Mouse (Mus musculus): ENCODE data around the gene Soat2. TPM values are rescaled to one million over a fixed set of nuclear protein-coding genes. Genes with fewer than 3 reads are reported as not detected.

Gene Soat2
- polyA plus RNA-seq, 1 experiment, result 0.14 TPM

DNA sequence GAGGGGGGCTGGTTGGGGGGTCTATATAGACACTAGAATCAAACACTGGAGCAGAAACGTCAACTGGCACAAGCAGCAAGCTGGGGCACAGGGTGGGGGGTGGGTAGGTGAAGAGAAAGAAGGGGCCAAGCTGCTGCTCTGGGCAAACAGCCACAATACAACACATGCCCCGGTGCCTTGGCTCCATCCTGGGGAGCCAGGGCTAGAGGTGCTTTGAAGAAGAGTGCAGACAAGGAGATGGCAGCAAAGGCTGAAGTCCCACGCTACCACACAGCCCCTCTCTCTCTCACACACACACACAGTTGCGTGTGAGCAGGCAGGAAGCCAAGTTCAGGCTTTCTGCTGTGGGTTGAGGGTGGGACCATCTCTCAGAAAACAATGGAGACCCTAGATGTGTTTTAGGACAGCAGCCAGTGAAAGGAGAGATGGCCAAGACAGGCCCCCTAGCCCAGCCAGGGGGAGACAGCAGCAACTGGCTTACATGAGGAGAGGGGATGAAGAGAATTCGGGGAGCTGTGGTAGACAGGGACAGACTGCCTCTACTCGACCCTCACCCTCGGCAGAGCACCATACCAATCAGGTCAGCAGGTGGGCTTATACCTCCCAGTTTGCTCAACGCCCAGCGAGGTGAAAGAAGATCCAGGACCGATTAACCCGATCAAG lies 33.4 kb upstream of the Soat2 start:
- H3K4me3 ChIP-seq (ENCODE audit: control insufficient read depth, low read depth, low read length), result peak overlapping the region; percentile 68
- H3K4me1 ChIP-seq (ENCODE audit: control insufficient read depth, insufficient read depth, low read length), result peaks cover 3% of the 10 kb centered on the region
- no peak overlapping the region for H3K27ac ChIP-seq (ENCODE audit: control insufficient read depth, insufficient read depth, low read depth, low read length)
- no peaks in the 10 kb centered on the region for H3K27me3 ChIP-seq (ENCODE audit: control insufficient read depth, insufficient read depth, low read length)
- no peaks in the 10 kb centered on the region for H3K36me3 ChIP-seq (ENCODE audit: control insufficient read depth, insufficient read depth, low read length)
- TF ChIP-seq POLR2A (IDR thresholded peaks at IDR 0.05; ENCODE audit: control insufficient read depth, low read depth, low read length), result no peak; the same call in 1 of the 2 replicates
- peak; percentile 6; the same call in 1 of the 2 replicates for TF ChIP-seq CTCF (IDR thresholded peaks at IDR 0.05; ENCODE audit: control insufficient read depth, insufficient read depth, insufficient replicate concordance, low read depth, low read length)

DNA sequence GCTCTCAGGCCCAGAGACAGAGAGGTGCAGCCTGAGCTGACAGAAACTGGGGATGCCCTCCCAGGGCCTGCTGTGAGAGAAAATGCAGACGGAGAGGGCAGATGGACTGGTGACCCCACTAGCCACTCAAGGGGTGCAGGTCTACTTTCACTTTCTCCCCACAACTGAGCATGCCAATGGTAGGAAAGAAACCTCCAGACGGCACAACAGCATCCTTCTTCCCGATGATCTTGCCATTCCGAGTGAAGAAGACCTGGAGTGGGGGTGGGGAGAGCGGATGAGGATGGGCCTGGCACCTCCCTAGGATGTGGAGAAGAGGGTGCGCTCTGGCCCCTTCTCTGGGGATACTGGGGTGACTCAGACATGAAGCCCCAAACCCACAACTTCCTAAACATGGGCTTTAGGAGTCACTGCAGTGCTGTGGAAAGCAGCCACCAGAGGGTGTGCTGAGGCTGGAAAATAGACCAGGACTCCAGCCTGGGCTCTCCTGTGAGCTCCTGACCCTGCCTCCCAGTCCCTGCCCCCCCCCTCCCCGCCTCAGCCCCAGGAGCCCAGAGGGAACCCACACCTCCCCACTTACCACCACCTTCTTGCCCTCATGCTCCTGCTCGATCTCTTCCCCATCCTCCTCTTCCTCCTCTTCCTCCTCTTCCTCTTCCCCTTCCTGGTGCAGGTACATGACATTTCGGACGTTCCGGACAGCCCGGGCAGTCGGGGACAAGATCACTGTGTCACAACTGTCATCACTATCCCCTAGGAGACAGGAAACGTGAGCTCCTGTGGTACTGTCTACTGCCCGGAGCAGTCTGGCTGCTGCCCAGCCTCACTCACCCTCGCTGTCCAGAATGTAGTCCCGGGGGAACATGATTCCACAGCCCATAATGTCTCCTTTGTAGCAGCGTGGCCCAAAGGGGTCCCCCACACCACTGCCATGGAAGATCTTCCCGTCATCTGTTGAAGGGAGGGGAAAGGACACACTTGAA lies 32.6 kb upstream of the Soat2 start:
- Histone ChIP-seq H3K4me3 (ENCODE audit: control insufficient read depth, low read depth, low read length) (peak overlapping the region; percentile 68), H3K36me3 (ENCODE audit: control insufficient read depth, insufficient read depth, low read length) (no peaks in the 10 kb centered on the region), H3K27me3 (ENCODE audit: control insufficient read depth, insufficient read depth, low read length) (no peaks in the 10 kb centered on the region), H3K4me1 (ENCODE audit: control insufficient read depth, insufficient read depth, low read length) (peaks cover 3% of the 10 kb centered on the region), H3K27ac (ENCODE audit: control insufficient read depth, insufficient read depth, low read depth, low read length) (no peak overlapping the region)
- peak; percentile 25; the same call in 1 of the 2 replicates for TF ChIP-seq CTCF (IDR thresholded peaks at IDR 0.05; ENCODE audit: control insufficient read depth, insufficient read depth, insufficient replicate concordance, low read depth, low read length)
- no peak for TF ChIP-seq POLR2A (IDR thresholded peaks at IDR 0.05; ENCODE audit: control insufficient read depth, low read depth, low read length)

DNA sequence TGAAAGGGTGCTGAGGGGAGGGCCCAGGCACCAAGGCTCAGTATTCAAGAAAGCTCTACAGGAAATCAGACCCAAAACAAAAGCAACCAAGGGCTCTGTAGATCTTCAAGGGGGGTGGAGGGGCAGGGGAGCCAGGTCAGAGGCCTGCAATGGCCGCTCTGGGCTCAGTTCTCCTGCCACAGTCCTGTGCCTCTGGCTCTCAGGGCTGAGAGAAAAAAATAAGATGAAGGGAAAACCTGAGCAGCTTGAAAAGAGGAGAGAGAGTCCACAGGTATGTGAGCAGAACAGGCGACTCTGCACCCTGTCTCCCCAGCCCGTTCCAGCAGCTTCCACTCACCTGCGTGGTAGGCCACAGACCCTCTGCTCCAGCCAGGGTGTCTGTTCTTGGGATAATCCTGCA lies 31.7 kb upstream of the Soat2 start:
- no peaks in the 10 kb centered on the region for H3K36me3 ChIP-seq (ENCODE audit: control insufficient read depth, insufficient read depth, low read length)
- H3K4me1 ChIP-seq (ENCODE audit: control insufficient read depth, insufficient read depth, low read length), result peaks cover 3% of the 10 kb centered on the region
- no peaks in the 10 kb centered on the region for H3K27me3 ChIP-seq (ENCODE audit: control insufficient read depth, insufficient read depth, low read length)
- peak overlapping the region; percentile 68 for H3K4me3 ChIP-seq (ENCODE audit: control insufficient read depth, low read depth, low read length)
- no peak for TF ChIP-seq CTCF (IDR thresholded peaks at IDR 0.05; ENCODE audit: control insufficient read depth, insufficient read depth, insufficient replicate concordance, low read depth, low read length)
- TF ChIP-seq POLR2A (IDR thresholded peaks at IDR 0.05; ENCODE audit: control insufficient read depth, low read depth, low read length), result peak; percentile 38; the same call in 1 of the 2 replicates
- H3K27ac ChIP-seq (ENCODE audit: control insufficient read depth, insufficient read depth, low read depth, low read length), result peak overlapping the region; percentile 35; the same call in 1 of the 2 replicates

DNA sequence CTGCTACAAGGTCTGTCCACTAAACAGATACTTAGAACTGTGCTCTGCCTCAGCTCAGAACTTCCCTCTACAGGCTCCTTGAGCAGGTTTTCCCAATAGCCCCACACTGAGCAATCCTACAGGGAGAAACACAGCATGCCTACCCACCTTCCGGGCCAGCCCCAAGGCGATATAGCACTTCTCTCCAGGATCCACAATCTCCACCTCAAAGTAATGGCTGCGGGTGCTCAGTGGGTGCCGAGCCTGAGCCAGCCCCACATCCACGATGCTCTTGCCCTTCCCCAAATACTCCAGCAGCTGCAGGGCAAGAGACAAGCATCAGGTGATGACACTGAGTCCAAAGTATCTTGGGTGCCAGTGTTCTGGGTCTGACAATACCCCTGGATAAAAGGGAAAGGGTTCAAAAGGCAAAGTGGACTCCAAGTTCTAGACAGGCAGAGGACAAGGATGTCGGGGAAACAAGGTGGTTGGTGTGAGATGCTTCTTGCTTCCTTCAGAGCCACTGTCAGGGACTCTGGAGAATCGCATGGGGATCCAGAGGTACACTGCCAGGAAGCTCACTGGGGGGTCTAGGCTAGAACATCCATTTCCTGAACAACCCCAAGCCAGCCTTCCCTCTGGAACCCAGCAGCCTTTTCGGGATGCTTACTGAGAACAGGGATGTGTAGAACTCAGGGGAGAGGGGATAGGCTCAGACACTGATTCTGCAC lies 31.1 kb upstream of the Soat2 start:
- Histone ChIP-seq H3K36me3 (ENCODE audit: control insufficient read depth, insufficient read depth, low read length) (no peaks in the 10 kb centered on the region), H3K27ac (ENCODE audit: control insufficient read depth, insufficient read depth, low read depth, low read length) (peak overlapping the region; percentile 35; the same call in 1 of the 2 replicates)

DNA sequence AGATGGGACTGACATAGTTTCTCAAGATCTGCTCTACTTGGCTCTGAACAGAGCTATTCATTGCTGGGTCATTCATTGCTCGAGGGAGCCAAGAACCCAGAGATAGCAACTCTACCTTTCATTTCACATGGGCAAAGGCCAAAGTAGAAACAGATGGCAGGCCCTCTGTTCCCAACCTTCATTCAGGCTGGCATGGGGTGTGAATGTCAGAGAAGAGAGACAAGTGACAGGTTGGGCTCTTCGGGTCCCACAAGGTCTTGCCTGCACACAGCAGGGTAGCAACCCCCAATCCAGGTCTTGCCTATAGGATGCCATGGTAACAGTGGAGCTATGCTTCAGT lies 30.5 kb upstream of the Soat2 start:
- Histone ChIP-seq H3K4me3 (ENCODE audit: control insufficient read depth, low read depth, low read length) (peak overlapping the region; percentile 68; the same call in 1 of the 2 replicates), H3K4me1 (ENCODE audit: control insufficient read depth, insufficient read depth, low read length) (peaks cover 3% of the 10 kb centered on the region), H3K27me3 (ENCODE audit: control insufficient read depth, insufficient read depth, low read length) (no peaks in the 10 kb centered on the region), H3K36me3 (ENCODE audit: control insufficient read depth, insufficient read depth, low read length) (no peaks in the 10 kb centered on the region), H3K27ac (ENCODE audit: control insufficient read depth, insufficient read depth, low read depth, low read length) (no peak overlapping the region; the same call in 1 of the 2 replicates)
- TF ChIP-seq POLR2A (IDR thresholded peaks at IDR 0.05; ENCODE audit: control insufficient read depth, low read depth, low read length) (no peak), CTCF (IDR thresholded peaks at IDR 0.05; ENCODE audit: control insufficient read depth, insufficient read depth, insufficient replicate concordance, low read depth, low read length) (no peak)

More for the DNA sequence above, 31.1 kb upstream of the Soat2 start:
- H3K4me3 ChIP-seq (ENCODE audit: control insufficient read depth, low read depth, low read length), result peak overlapping the region; percentile 68
- H3K4me1 ChIP-seq (ENCODE audit: control insufficient read depth, insufficient read depth, low read length), result peaks cover 3% of the 10 kb centered on the region
- TF ChIP-seq POLR2A (IDR thresholded peaks at IDR 0.05; ENCODE audit: control insufficient read depth, low read depth, low read length), result no peak
- TF ChIP-seq CTCF (IDR thresholded peaks at IDR 0.05; ENCODE audit: control insufficient read depth, insufficient read depth, insufficient replicate concordance, low read depth, low read length), result no peak
- no peaks in the 10 kb centered on the region for H3K27me3 ChIP-seq (ENCODE audit: control insufficient read depth, insufficient read depth, low read length)

DNA sequence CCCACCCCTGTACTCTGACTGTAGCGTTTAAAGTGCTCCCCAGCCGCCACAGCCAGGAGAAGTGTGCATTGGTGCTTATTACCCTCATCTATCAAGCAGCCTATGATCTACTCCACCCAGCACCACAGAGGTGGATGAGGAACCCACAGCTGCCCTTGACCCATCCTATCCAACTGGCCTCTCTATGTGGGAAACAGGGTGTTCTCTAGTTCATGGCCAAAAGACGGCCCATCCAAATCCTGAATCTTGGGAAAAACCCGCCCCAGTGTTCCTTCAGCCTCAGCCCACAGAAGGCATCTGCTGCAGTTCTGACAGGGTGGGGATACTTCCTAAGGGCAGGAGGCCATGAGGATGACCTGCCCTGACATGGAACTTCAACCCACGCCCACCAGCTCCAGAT lies 29.8 kb upstream of the Soat2 start:
- Histone ChIP-seq H3K4me3 (ENCODE audit: control insufficient read depth, low read depth, low read length) (peak overlapping the region; percentile 10; the same call in 1 of the 2 replicates), H3K36me3 (ENCODE audit: control insufficient read depth, insufficient read depth, low read length) (no peaks in the 10 kb centered on the region), H3K4me1 (ENCODE audit: control insufficient read depth, insufficient read depth, low read length) (peaks cover 3% of the 10 kb centered on the region), H3K27ac (ENCODE audit: control insufficient read depth, insufficient read depth, low read depth, low read length) (no peak overlapping the region; the same call in 1 of the 2 replicates), H3K27me3 (ENCODE audit: control insufficient read depth, insufficient read depth, low read length) (no peaks in the 10 kb centered on the region)
- no peak for TF ChIP-seq POLR2A (IDR thresholded peaks at IDR 0.05; ENCODE audit: control insufficient read depth, low read depth, low read length)
- TF ChIP-seq CTCF (IDR thresholded peaks at IDR 0.05; ENCODE audit: control insufficient read depth, insufficient read depth, insufficient replicate concordance, low read depth, low read length), result no peak
